22 mouse cellular contexts compared by ENCODE assay signal in genomic region chr5:122665036-122665435, GRCm38 (mm10). TPM values are rescaled to one million over a fixed set of nuclear protein-coding genes. Genes with fewer than 3 reads are reported as not detected.
DNase-seq lines count a peak whose midpoint lies in the region; ATAC-seq and TF ChIP-seq lines count a peak whose summit lies in the region.
"Had no signal": no experiment of that assay in that cellular context is flagged by ENCODE, and none has a peak within 500 bp of the region (broad histone marks: within the 10 kb centered on the region; RNA-seq: fewer than 3 reads in every experiment).

No protein-coding gene starts in this region.

- no peak overlapping the region for H3K9ac ChIP-seq in liver, adult 2 months (ENCODE audit: low read depth, low read length)
- no peak overlapping the region for H3K9ac ChIP-seq in liver, embryonic 12.5 days
- H3K9ac ChIP-seq in liver, embryonic 16.5 days (ENCODE audit: low read depth, low read length): no peak overlapping the region
- H3K9ac ChIP-seq: embryonic facial prominence, embryonic 12.5 days; forebrain, embryonic 13.5 days; forebrain, embryonic 15.5 days had no signal

- WGBS in liver, adult 2 months: 48% methylated on average over 5 of the region's 5 CpGs
- WGBS in liver, embryonic 12.5 days (ENCODE audit: insufficient replicate concordance): 47% methylated on average over 5 of the region's 5 CpGs
- WGBS in liver, embryonic 16.5 days (ENCODE audit: insufficient replicate concordance): 60% methylated on average over 5 of the region's 5 CpGs

- no peaks in the 10 kb centered on the region for H3K79me2 ChIP-seq in liver, adult 2 months (ENCODE audit: control insufficient read depth, insufficient read depth, low read length)

- no peak overlapping the region for H3K4me3 ChIP-seq in liver, adult 2 months (ENCODE audit: insufficient read depth, low read depth, low read length)
- H3K4me3 ChIP-seq in liver, embryonic 12.5 days: no peak overlapping the region
- no peak overlapping the region for H3K4me3 ChIP-seq in liver, embryonic 16.5 days (ENCODE audit: low read depth, low read length)
- H3K4me3 ChIP-seq: embryonic facial prominence, embryonic 10.5 days; embryonic facial prominence, embryonic 12.5 days; forebrain, embryonic 13.5 days; forebrain, embryonic 15.5 days had no signal

- no peak overlapping the region for H3K4me2 ChIP-seq in liver, embryonic 12.5 days
- no peak overlapping the region for H3K4me2 ChIP-seq in liver, embryonic 16.5 days (ENCODE audit: low read depth, low read length)
- H3K4me2 ChIP-seq: embryonic facial prominence, embryonic 12.5 days; forebrain, embryonic 13.5 days; forebrain, embryonic 15.5 days had no signal

- DNase-seq in liver, adult 2 months (ENCODE audit: extremely low read depth, low read depth, low spot score): peak; percentile 54
- DNase-seq in yolk sac, embryonic 10.5 days (ENCODE audit: low spot score): peak; percentile 77
- DNase-seq in kidney, adult 9 months: no peak
- DNase-seq: adrenal gland, adult 8-10 months; adrenal gland, postnatal 14 days; adrenal gland, postnatal 36 days; cerebellum, adult 11-12 months; cerebellum, adult 2 months; cerebellum, adult 9-10 months; cerebellum, postnatal 10 days; cerebellum, postnatal 25 days had no signal

- ATAC-seq in liver, embryonic 12.5 days: no peak
- 0 out of 2 replicates have a peak, but pooled peaks have one; percentile 47 for ATAC-seq in liver, embryonic 16.5 days (ENCODE audit: low read depth)
- ATAC-seq in CD4-positive, CD25-positive, alpha-beta regulatory T cell, adult 4 months: no peak
- ATAC-seq: activated CD4-positive, CD25-positive, alpha-beta regulatory T cell, adult 4 months; forebrain, embryonic 13.5 days; forebrain, embryonic 15.5 days; Patski had no signal

- no peaks in the 10 kb centered on the region for H3K36me3 ChIP-seq in liver, adult 2 months (ENCODE audit: control insufficient read depth, insufficient read depth, low read length)
- no peaks in the 10 kb centered on the region for H3K36me3 ChIP-seq in liver, embryonic 12.5 days
- H3K36me3 ChIP-seq in liver, embryonic 16.5 days (ENCODE audit: control insufficient read depth, insufficient read depth): no peaks in the 10 kb centered on the region
- H3K36me3 ChIP-seq: embryonic facial prominence, embryonic 10.5 days; embryonic facial prominence, embryonic 12.5 days; forebrain, embryonic 15.5 days; G1E had no signal

- no peaks in the 10 kb centered on the region; the same call in 1 of the 2 replicates for H3K4me1 ChIP-seq in liver, adult 2 months (ENCODE audit: control insufficient read depth, insufficient read depth, low read length)
- H3K4me1 ChIP-seq in liver, embryonic 12.5 days: no peaks in the 10 kb centered on the region
- no peaks in the 10 kb centered on the region; the same call in 1 of the 2 replicates for H3K4me1 ChIP-seq in liver, embryonic 16.5 days (ENCODE audit: control insufficient read depth, low read depth, low read length)
- H3K4me1 ChIP-seq: embryonic facial prominence, embryonic 12.5 days; forebrain, embryonic 13.5 days; forebrain, embryonic 15.5 days had no signal

- no peaks in the 10 kb centered on the region for H3K27me3 ChIP-seq in liver, adult 2 months (ENCODE audit: control insufficient read depth, insufficient read depth, low read length)
- no peaks in the 10 kb centered on the region for H3K27me3 ChIP-seq in liver, embryonic 12.5 days (replicated peaks)
- H3K27me3 ChIP-seq in liver, embryonic 16.5 days (ENCODE audit: control insufficient read depth, insufficient read depth, low read depth, low read length): no peaks in the 10 kb centered on the region
- H3K27me3 ChIP-seq: CH12.LX; embryonic facial prominence, embryonic 12.5 days; forebrain, embryonic 13.5 days; forebrain, embryonic 15.5 days; Patski had no signal

- no peak for TF ChIP-seq POLR2A in liver, adult 2 months (IDR thresholded peaks at IDR 0.05; ENCODE audit: extremely low read depth, insufficient read depth, low read length)

- H3K27ac ChIP-seq in liver, adult 2 months (replicated peaks; ENCODE audit: insufficient read depth, low read depth, low read length): no peak overlapping the region
- no peak overlapping the region for H3K27ac ChIP-seq in liver, embryonic 12.5 days
- H3K27ac ChIP-seq in liver, embryonic 16.5 days (ENCODE audit: low read length): no peak overlapping the region
- H3K27ac ChIP-seq: embryonic facial prominence, embryonic 10.5 days; embryonic facial prominence, embryonic 12.5 days; forebrain, embryonic 13.5 days; forebrain, embryonic 15.5 days had no signal

- no peak for TF ChIP-seq CTCF in liver, adult 2 months (IDR thresholded peaks at IDR 0.05; ENCODE audit: low read depth, low read length)

- no peaks in the 10 kb centered on the region for H3K9me3 ChIP-seq in liver, embryonic 12.5 days (replicated peaks)
- no peaks in the 10 kb centered on the region for H3K9me3 ChIP-seq in liver, embryonic 16.5 days (replicated peaks; ENCODE audit: control insufficient read depth, low read length)
- H3K9me3 ChIP-seq: embryonic facial prominence, embryonic 10.5 days; embryonic facial prominence, embryonic 12.5 days; forebrain, embryonic 13.5 days; forebrain, embryonic 15.5 days; G1E had no signal

RNA-seq across cellular contexts. Expression of gene P2rx7, which starts 21.3 kb away (rescaled TPM):
- total RNA-seq in liver, adult 2 months (2014; rRNA removed): 2.2 and 4.3 TPM in 2 replicates
- polyA plus RNA-seq in liver, adult 2 months (2012; rRNA removed): 2.7 and 4.0 TPM in 2 replicates
- 1.1 and 1.2 TPM in 2 replicates for polyA plus RNA-seq in liver, embryonic 12.5 days (2016; fragmentation: Nextera tagmentation; extraction: Ambion mirVana)
- 1.3 and 1.6 TPM in 2 replicates for polyA plus RNA-seq in liver, embryonic 16.5 days (2015; fragmentation: Nextera tagmentation; extraction: Ambion mirVana)
- polyA plus RNA-seq in CD4-positive, CD25-positive, alpha-beta regulatory T cell, adult 4 months (2017; shearing (Covaris generic)): 100 to 1,000 TPM in 1 of 2 experiments, 10 to 100 TPM in 1; 64.6 to 103 TPM

RNA-seq across cellular contexts. Expression of gene P2rx4, which starts 42.3 kb away (rescaled TPM):
- 43.2 and 59.9 TPM in 2 replicates for total RNA-seq in liver, adult 2 months (2014; rRNA removed)
- 50.1 and 59.5 TPM in 2 replicates for polyA plus RNA-seq in liver, adult 2 months (2012; rRNA removed)
- polyA plus RNA-seq in liver, embryonic 12.5 days (2016; fragmentation: Nextera tagmentation; extraction: Ambion mirVana): 25.6 and 27.1 TPM in 2 replicates
- 29.4 and 31.3 TPM in 2 replicates for polyA plus RNA-seq in liver, embryonic 16.5 days (2015; fragmentation: Nextera tagmentation; extraction: Ambion mirVana)
- polyA plus RNA-seq in CD4-positive, CD25-positive, alpha-beta regulatory T cell, adult 4 months (2017; shearing (Covaris generic)): 10 to 100 TPM; 41.2 to 68.7 TPM

RNA-seq across cellular contexts. Expression of gene Ift81, which starts 50.7 kb away (rescaled TPM):
- total RNA-seq in liver, adult 2 months (2014; rRNA removed): 1.7 and 3.0 TPM in 2 replicates
- polyA plus RNA-seq in liver, adult 2 months (2012; rRNA removed): 0.14 and 0.38 TPM in 2 replicates
- 4.6 and 7.0 TPM in 2 replicates for polyA plus RNA-seq in liver, embryonic 12.5 days (2016; fragmentation: Nextera tagmentation; extraction: Ambion mirVana)
- 1.9 and 2.2 TPM in 2 replicates for polyA plus RNA-seq in liver, embryonic 16.5 days (2015; fragmentation: Nextera tagmentation; extraction: Ambion mirVana)
- polyA plus RNA-seq in CD4-positive, CD25-positive, alpha-beta regulatory T cell, adult 4 months (2017; shearing (Covaris generic)): 1 to 10 TPM; 6.6 to 7.8 TPM

Comparison
In these comparisons a context has a peak if more than half of its experiments do, and no peak if none do; other contexts are left out.
1. RNA of gene P2rx7, which starts 21.3 kb away (polyA plus RNA-seq): 64.6 to 103 TPM in CD4-positive, CD25-positive, alpha-beta regulatory T cell, adult 4 months; 2.7 to 4.0 TPM in liver, adult 2 months, 1.3 to 1.6 TPM in liver, embryonic 16.5 days and 1.1 to 1.2 TPM in liver, embryonic 12.5 days; every median in the first group is over 10 times any median in the second.